Mouse (Mus musculus): Measurements from ENCODE around the gene Grin2b.

DNA sequence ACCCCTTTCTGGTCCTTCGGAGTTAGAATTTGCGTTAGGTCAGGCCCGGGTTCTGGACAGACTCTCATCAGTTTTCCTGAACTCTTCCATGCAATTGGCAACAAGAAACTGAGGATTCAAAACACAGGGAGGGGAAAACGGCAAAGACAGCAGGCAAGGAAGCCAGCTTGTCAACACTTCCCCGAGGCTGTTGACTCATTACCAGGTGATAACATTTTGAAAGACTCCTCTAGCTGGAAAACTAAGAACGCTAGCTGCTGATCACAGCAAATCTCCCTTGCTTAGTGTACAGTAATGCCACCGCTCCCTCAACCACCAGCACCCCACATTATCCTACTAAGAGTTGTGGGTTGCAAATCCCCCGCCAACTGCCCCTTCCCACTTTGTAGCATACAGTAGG lies 266.2 kb downstream of the Grin2b start:
- TF ChIP-seq POLR2A (IDR thresholded peaks at IDR 0.05; ENCODE audit: low read depth, low read length), result no peak
- TF ChIP-seq CTCF (IDR thresholded peaks at IDR 0.05; ENCODE audit: borderline replicate concordance, insufficient read depth, low read length), result no peak
